ENCODE assay signal across 8 mouse cellular contexts in the genomic region with DNA sequence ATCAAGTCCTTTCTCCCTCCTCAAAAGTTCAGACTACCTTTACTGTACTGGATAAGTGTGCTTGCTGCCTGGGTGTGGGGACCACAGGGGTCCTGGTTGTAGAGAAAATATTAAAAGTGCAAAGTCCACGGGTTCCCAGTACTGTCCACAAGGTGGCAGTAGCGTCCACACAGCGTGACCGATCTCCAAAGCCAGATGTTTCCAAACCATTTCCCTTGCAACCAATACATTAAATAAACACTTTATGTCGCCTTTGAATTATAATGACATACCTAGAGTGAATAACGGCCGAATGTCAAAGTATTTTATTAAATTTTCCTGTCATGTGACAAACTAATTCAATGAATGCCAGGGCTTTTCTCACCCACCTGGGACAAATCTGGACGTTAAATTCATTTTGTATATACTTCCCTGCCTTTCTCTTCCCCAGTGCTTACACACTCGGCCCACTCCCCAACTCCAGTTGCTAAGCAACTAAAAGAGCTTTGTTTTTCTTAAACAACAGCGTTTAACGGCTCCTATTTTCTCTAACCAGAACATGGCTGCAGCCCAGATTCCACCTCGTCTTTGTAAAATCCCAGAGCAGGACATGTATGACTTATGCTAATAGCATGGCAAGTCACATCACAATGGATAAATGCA. TPM values are rescaled to one million over a fixed set of nuclear protein-coding genes. Genes with fewer than 3 reads are reported as not detected.
DNase-seq lines count a peak whose midpoint lies in the region; TF ChIP-seq lines count a peak whose summit lies in the region.

No protein-coding gene starts in this region.

- no peak overlapping the region for H3ac ChIP-seq in myocyte (ENCODE audit: control insufficient read depth, insufficient read length)

- H3K27ac ChIP-seq in ES-Bruce4 (ENCODE audit: insufficient read depth, low read length): no peak overlapping the region; the same call in 1 of the 2 replicates
- no peak overlapping the region for H3K27ac ChIP-seq in liver, adult 2 months (replicated peaks; ENCODE audit: insufficient read depth, low read depth, low read length)

- H3K27me3 ChIP-seq in ES-Bruce4 (ENCODE audit: control insufficient read depth, insufficient read depth, low read length, poor library complexity, severe bottlenecking) (no peaks in the 10 kb centered on the region), myocyte (ENCODE audit: control insufficient read depth, insufficient read depth, insufficient read length) (no peaks in the 10 kb centered on the region)
- no peaks in the 10 kb centered on the region for H3K27me3 ChIP-seq in liver, adult 2 months (ENCODE audit: control insufficient read depth, insufficient read depth, low read length)

- H3K36me3 ChIP-seq in ES-Bruce4 (ENCODE audit: control insufficient read depth, insufficient read depth, low read length, poor library complexity, severe bottlenecking): no peaks in the 10 kb centered on the region
- no peaks in the 10 kb centered on the region for H3K36me3 ChIP-seq in liver, adult 2 months (ENCODE audit: control insufficient read depth, insufficient read depth, low read length)
- H3K36me3 ChIP-seq in myocyte (ENCODE audit: control insufficient read depth, insufficient read depth): no peaks in the 10 kb centered on the region

- H3K79me2 ChIP-seq in liver, adult 2 months (ENCODE audit: control insufficient read depth, insufficient read depth, low read length): no peaks in the 10 kb centered on the region
- H3K79me2 ChIP-seq in myocyte (ENCODE audit: control insufficient read depth, insufficient read depth): no peaks in the 10 kb centered on the region

- peak; percentile 91 for TF ChIP-seq CTCF in ES-Bruce4 (IDR thresholded peaks at IDR 0.05; ENCODE audit: low read depth, low read length)
- peak; percentile 88 for TF ChIP-seq CTCF in liver, adult 2 months (IDR thresholded peaks at IDR 0.05; ENCODE audit: low read depth, low read length)

- peak; percentile 42 for DNase-seq in CD4-positive helper T cell, adult 2 months (ENCODE audit: low read depth, low spot score)
- peak; percentile 34 for DNase-seq in cerebellum, adult 8-10 months
- peak; percentile 89 for DNase-seq in forelimb bud, embryonic 11.5 days (ENCODE audit: low read depth, low spot score)
- DNase-seq in hindlimb bud, embryonic 11.5 days (ENCODE audit: extremely low spot score, low read depth, low spot score): peak; percentile 87
- DNase-seq in liver, adult 2 months (ENCODE audit: extremely low read depth, low read depth, low spot score): peak; percentile 39
- no peak for DNase-seq in urinary bladder, postnatal 10 days (ENCODE audit: low spot score)

- H3K9me3 ChIP-seq in ES-Bruce4 (replicated peaks; ENCODE audit: control insufficient read depth, insufficient read depth, low read length, poor library complexity, severe bottlenecking): 0 out of 2 replicates have a peak, but pooled peaks cover 2% of the 10 kb centered on the region

- H3K4me3 ChIP-seq in ES-Bruce4 (ENCODE audit: low read depth, low read length): no peak overlapping the region
- no peak overlapping the region for H3K4me3 ChIP-seq in liver, adult 2 months (ENCODE audit: insufficient read depth, low read depth, low read length)
- no peak overlapping the region for H3K4me3 ChIP-seq in myocyte

- H3K9ac ChIP-seq in ES-Bruce4 (ENCODE audit: low read depth, poor library complexity, severe bottlenecking): no peak overlapping the region
- H3K9ac ChIP-seq in liver, adult 2 months (ENCODE audit: low read depth, low read length): no peak overlapping the region

- 16% methylated on average over 12 of the region's 12 CpGs for WGBS in liver, adult 2 months

- H3K4me2 ChIP-seq in myocyte (ENCODE audit: low read depth): peak overlapping the region; percentile 58

- TF ChIP-seq POLR2A in ES-Bruce4 (IDR thresholded peaks at IDR 0.05; ENCODE audit: insufficient read depth, low read length) (no peak), myocyte (IDR thresholded peaks at IDR 0.05; ENCODE audit: insufficient read length, low read depth) (no peak)
- no peak for TF ChIP-seq POLR2A in liver, adult 2 months (IDR thresholded peaks at IDR 0.05; ENCODE audit: extremely low read depth, insufficient read depth, low read length)

- TF ChIP-seq EP300 in ES-Bruce4 (IDR thresholded peaks at IDR 0.05; ENCODE audit: insufficient read depth, low read depth, low read length): no peak

- peaks cover 3% of the 10 kb centered on the region for H3K4me1 ChIP-seq in ES-Bruce4 (ENCODE audit: control insufficient read depth, insufficient read depth, low read length)
- H3K4me1 ChIP-seq in liver, adult 2 months (ENCODE audit: control insufficient read depth, insufficient read depth, low read length): no peaks in the 10 kb centered on the region; the same call in 1 of the 2 replicates

TF ChIP-seq in myocyte, 11 proteins besides CTCF, POLR2A, EP300 and RAD21:
- no peak for TF ChIP-seq TCF12 (IDR thresholded peaks at IDR 0.05; ENCODE audit: insufficient read depth, poor library complexity, severe bottlenecking)
- TF ChIP-seq USF1 (IDR thresholded peaks at IDR 0.05; ENCODE audit: low read depth): no peak
- TF ChIP-seq REST (IDR thresholded peaks at IDR 0.05; ENCODE audit: insufficient read depth, insufficient read length): no peak
- no peak for TF ChIP-seq MAX (IDR thresholded peaks at IDR 0.05; ENCODE audit: low read depth)
- TF ChIP-seq MYOG (IDR thresholded peaks at IDR 0.05; ENCODE audit: control insufficient read depth in 1 of 3, insufficient read depth in 1 of 3, insufficient read length in 2 of 3, low read depth in 2 of 3): no peak
- TF ChIP-seq SRF (IDR thresholded peaks at IDR 0.05; ENCODE audit: control insufficient read depth, insufficient read length, low read depth): no peak
- TF ChIP-seq MYOD1 (IDR thresholded peaks at IDR 0.05; ENCODE audit: control insufficient read depth in 1 of 3, insufficient read length in 2 of 3, low read depth in 2 of 3): no peak

RNA-seq across cellular contexts. Expression of gene E2f7, which starts 49.4 kb away (rescaled TPM):
- polyA plus RNA-seq in ES-Bruce4 (2011; ENCODE audit: insufficient read depth, insufficient read length, low read depth, missing spikeins) (31.4 and 32.5 TPM in 2 replicates), myocyte (2012; fragmentation: generic; extraction: Trizol) (3.3 TPM)
- 0.34 and 0.46 TPM in 2 replicates for total RNA-seq in liver, adult 2 months (2014; rRNA removed)
- polyA plus RNA-seq in liver, adult 2 months (2012; rRNA removed): 0.04 and 0.13 TPM in 2 replicates
